Mouse (Mus musculus): ENCODE measurements at regions not wholly inside any gene's neighbourhood (a gene's known extent, or its start where the extent isn't known, plus 50 kb on each side); places are given as distances from the start of the nearest gene placed in this dataset.
"Not testable (repeated sequence)": the region's sequence is repeated elsewhere in the genome, so short reads cannot be mapped to it uniquely, and the experiment has no call there.

DNA sequence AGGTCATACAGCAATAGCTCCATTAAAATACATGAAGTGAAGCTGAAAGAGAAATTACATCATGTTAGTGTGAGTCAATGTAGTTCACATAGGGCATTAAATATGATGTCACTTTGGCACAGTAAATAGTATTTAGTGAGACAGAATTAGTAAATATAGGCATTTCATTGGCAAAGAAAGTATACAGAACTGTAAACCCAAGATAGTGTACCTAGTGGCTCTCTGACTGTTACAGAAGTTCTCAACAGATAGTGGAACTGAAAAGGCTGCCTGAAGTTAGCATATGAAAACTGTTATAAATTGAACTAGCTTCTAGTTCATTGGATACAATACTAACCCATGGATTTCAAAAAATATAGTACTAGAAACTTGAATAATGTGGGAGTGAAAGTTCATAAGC is 1642.1 kb upstream of the Cdh6 start:
- DNase-seq (ENCODE audit: low spot score in 2 of 2): no peak

DNA sequence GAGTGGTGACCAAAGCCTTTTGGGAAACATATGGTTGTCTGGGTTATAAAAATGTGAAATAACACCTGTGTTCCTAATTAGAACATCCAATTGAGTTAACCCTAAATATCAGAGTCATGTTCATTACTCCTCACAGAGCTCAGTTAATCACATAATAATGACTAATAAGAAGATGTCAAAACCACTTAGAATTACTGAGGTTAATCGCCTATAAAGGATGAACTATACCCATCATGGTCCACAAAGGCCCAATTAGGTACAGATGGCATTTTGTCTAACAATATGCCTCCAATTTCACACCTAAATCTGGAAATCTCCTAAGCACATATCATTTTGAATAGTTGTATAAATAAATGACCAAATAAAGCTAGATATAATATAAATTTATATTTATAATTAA is 1633.4 kb upstream of the Cdh6 start:
- DNase-seq (ENCODE audit: low spot score in 2 of 2): no peak

DNA sequence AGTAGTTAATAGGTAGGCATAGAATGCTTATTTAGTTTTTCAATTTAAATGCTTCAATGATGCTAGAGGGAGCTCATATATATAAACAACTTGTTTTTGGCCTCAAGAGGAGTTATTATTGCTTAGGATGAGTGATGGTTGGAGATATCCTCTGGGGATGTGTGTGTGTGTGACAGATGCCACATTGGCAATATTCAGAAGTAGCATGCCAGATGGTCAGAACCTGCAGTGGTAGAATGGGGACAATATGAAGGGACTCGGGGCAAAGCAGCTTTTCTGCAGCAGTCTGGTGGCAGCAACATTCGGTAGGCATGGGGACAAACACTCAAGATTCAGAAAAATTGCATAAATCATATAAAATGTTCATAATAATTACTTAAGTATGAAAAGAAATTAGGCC is 1621.7 kb upstream of the Cdh6 start:
- DNase-seq (ENCODE audit: low spot score in 2 of 2): peak in 1 of 2 experiments; percentile 19

DNA sequence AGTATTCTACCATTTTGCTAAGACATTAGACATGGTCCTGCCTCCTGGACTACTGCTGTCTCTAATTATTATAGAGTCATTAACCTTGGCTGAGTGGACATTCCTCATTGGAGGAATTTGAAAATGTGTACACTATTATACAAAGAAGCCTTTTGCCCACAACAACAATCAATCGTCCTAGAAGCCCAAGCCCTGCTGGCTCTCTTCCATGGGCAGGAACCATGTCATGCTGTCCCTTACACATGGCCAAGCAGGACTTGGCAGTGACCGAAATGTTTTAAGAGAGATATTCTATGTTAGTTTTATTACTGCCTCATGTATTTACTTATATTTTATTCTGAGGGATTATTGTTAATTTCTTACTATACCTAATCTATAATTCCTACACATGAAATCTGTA is 1607.3 kb upstream of the Cdh6 start:
- no peak for DNase-seq (ENCODE audit: low spot score in 2 of 2)

DNA sequence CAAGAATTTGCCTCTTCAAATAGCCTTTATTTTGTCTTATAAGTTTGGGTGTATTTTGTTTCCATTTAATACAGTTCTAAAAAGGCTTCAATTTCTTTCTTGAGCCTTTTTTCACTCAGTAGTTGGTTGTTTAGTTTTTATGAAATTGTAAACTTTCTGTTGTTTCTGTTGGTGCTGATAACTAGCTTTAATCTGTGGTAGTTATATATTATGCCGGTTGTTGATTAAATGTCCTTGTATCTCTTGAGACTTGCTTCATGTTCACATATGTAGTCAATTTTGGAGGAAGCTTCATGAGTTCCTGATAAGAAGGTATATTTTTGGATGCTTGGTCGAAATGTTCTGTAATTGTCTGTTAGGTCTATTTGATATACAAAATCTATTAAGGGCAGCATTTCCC is 1568.3 kb upstream of the Cdh6 start:
- no peak for DNase-seq (ENCODE audit: low spot score in 2 of 2)

DNA sequence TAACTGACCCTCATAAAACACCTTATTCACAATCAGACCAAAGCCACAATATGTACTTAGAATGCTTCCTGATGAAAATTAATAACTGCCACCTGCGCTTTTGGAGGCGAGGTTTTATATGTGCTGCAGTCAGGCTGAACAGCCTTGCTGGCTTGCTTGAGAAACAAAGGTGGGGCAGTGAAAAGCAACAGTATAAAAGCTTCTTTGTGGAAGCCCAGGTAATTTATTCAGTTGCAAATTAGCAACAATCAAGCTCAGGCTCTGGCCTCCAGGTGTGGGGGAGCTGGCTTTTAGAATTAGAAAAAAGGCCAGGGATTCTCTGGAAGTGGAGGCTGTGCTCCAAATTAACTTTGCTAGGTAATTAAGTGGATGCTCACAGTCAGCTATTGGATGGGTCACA is 1524.5 kb upstream of the Cdh6 start:
- not testable (repeated sequence) for DNase-seq (ENCODE audit: low spot score in 2 of 2)

DNA sequence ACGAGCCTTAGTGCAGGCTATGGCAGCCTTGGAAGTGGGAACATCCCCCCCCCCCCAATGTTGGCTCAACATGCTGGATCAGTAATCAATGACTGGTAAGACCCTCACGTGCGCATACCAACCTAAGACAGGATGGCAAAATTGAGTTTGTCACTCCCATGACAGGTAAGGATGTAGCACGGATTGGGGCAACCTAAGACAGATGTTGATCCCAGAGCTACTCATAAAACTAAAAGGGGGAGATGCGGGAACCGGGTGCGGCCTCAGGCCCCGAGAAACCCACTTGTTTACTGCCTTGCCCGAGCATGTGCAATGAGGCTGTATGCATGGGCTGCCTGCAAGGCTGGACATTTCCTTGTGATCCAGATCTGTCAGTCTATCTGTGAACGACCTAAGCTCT is 1523.0 kb upstream of the Cdh6 start:
- no peak for DNase-seq (ENCODE audit: low spot score in 2 of 2)

DNA sequence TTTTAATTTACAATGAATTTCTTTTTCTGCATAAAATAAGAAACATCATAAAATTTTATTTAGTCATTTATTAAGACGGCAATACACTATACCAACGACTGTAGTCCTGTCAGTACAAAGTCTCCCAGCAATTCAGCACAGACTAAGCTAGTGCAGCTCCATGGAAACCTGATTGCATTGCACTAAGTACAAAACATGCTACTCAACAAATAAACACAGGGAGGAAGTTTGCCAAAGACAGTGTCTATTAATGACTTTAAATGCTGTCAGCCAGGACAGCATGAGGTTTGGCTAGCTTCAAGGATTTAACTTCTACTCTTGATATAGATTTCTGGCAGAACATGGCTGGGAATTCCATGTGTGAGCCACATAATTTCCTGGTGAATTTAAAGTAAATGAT is 1515.7 kb upstream of the Cdh6 start:
- no peak for DNase-seq (ENCODE audit: low spot score in 2 of 2)

DNA sequence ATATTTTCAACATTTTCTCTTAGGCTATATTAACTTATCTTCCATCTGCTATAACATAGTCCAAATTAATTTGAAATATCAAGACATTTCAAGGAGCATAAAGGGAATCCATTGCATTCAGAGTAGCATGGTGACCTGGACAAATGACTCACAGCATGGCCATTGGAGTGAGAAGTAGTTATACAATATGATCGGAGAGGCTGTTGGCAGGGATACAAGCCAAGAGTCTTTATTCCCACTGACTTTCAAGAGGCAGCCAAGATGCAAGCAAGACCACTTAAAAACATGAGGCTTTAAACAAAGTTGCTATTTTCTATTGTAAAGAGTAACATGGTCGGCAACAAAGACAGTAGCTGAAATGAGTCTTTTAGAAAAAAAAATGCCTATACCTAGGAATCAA is 1468.8 kb upstream of the Cdh6 start:
- no peak for DNase-seq (ENCODE audit: low spot score in 2 of 2)

DNA sequence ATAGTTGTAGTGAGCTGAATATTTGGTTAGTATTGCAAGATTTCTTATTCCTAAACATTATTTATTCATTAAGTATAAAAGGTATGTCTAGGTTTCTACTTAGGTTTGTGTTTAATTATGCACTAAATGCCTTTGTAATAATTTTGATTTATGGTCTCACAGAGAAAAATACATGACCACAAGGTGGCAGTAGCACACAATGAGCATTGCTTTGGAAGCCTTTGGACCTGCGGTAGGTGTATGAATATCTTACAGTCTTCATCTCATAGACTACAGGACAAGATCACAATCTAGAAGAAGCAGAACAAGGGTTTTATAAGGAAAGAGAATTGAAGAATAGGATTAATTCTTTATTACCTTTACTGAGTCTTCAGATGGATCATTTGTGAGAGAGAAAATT is 1455.0 kb upstream of the Cdh6 start:
- peak in 1 of 2 experiments; percentile 38 for DNase-seq (ENCODE audit: low spot score in 2 of 2)

DNA sequence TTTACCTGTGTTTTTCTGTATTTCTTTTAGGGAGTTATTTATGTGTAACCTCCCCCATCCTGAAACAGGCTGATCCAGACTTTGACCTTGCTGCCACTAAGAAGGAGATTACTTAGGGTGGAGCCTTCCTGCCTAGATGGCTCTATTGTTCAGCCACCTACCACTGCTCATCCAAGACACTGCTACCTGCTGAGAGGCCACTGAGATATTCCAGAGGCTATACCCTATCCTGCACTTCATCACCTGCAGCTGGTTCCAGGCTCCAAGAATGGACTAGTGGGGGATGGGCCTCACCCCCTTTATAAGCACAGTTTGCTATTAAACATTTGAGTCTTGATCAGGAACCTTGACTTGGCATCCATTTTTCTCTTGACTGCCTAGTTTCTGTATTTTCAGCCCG is 1433.2 kb upstream of the Cdh6 start:
- no peak for DNase-seq (ENCODE audit: low spot score in 2 of 2)

All from cerebellum, postnatal 4 days (tissue).